Mouse (Mus musculus) left cerebral cortex, adult 18-20 months (tissue): Measurements from ENCODE around the gene Chrna5. TPM values are rescaled to one million over a fixed set of nuclear protein-coding genes. Genes with fewer than 3 reads are reported as not detected.

Experiments used
- DNase-seq, 2 experiments: peaks; one replicate each; pipeline ENCODE4 v3.0.0; 2021 to 2022; ENCODE audit warnings: low spot score in 2 of 2, mixed read lengths in 1 of 2
- total RNA-seq, 2 experiments: library from RNA; stranded (reverse); gene quantifications; 2 replicates each; pipeline ENCODE4 v1.2.3; 2021

Gene Chrna5
- total RNA-seq, 2 experiments from 2014 or later = 3.4 to 3.9 TPM

- no peak for DNase-seq
Measured at GRCm38 (mm10) chr9:55023326-55023725, 42.6 kb downstream of the Chrna5 start.

- DNase-seq = peak; percentile 82 to 85
Measured at GRCm38 (mm10) chr9:55023902-55024583, 43.4 kb downstream of the Chrna5 start.

- DNase-seq = no peak
Measured at GRCm38 (mm10) chr9:55025534-55026274, 45.0 kb downstream of the Chrna5 start.

GRCm38 (mm10) chr9:55026275-55026663 is 45.6 kb downstream of the Chrna5 start, which contains the start of gene Chrna3:
Gene Chrna3, minus strand, starts transcription at chr9:55026562.
- no peak for DNase-seq

- DNase-seq = no peak
Measured at GRCm38 (mm10) chr9:55031435-55032167, 50.9 kb downstream of the Chrna5 start.

GRCm38 (mm10) chr9:55038948-55039347 is 58.3 kb downstream of the Chrna5 start:
- DNase-seq = no peak

GRCm38 (mm10) chr9:55039983-55040382 is 59.3 kb downstream of the Chrna5 start:
- DNase-seq = no peak

GRCm38 (mm10) chr9:55041389-55041788 is 60.7 kb downstream of the Chrna5 start:
- DNase-seq = no peak

- no peak for DNase-seq
Measured at GRCm38 (mm10) chr9:55043688-55044087, 63.0 kb downstream of the Chrna5 start.

- no peak for DNase-seq
Measured at GRCm38 (mm10) chr9:55045001-55045400, 64.3 kb downstream of the Chrna5 start.

- DNase-seq = no peak
Measured at GRCm38 (mm10) chr9:55046764-55047163, 66.1 kb downstream of the Chrna5 start.

GRCm38 (mm10) chr9:55048211-55048880 is 67.7 kb downstream of the Chrna5 start, which contains the start of gene Chrnb4:
Gene Chrnb4, minus strand, starts transcription at chr9:55048779.
- no peak for DNase-seq

- no peak for DNase-seq
Measured at GRCm38 (mm10) chr9:55055386-55055930, 74.8 kb downstream of the Chrna5 start.

Other genes with a start within 250 kb of the Chrna5 start
- 10 to 100 TPM; 58.9 to 60.0 TPM for gene Wdr61, start 246.4 kb upstream of the Chrna5 start, total RNA-seq
- 1 to 10 TPM; 1.8 to 4.8 TPM for gene Crabp1, start 216.1 kb upstream of the Chrna5 start, total RNA-seq
- 10 to 100 TPM; 48.4 to 53.5 TPM for gene Ireb2, start 117.1 kb upstream of the Chrna5 start, total RNA-seq
- gene Hykk, start 63.6 kb upstream of the Chrna5 start, total RNA-seq = 1 to 10 TPM; 2.1 to 2.2 TPM
- 100 to 1,000 TPM; 114 TPM for gene Psma4, start 30.1 kb upstream of the Chrna5 start, total RNA-seq
- not detected for gene AY074887, start 29.9 kb upstream of the Chrna5 start, total RNA-seq
- gene Chrna3, start 45.7 kb downstream of the Chrna5 start, total RNA-seq = under 1 TPM; 0.28 to 0.30 TPM
- under 1 TPM; 0.09 to 0.28 TPM for gene Chrnb4, start 67.9 kb downstream of the Chrna5 start, total RNA-seq
- gene Ube2q2, start 168.0 kb downstream of the Chrna5 start, total RNA-seq = 10 to 100 TPM; 70.0 to 75.6 TPM
- 10 to 100 TPM; 43.9 to 45.7 TPM for gene Fbxo22, start 228.0 kb downstream of the Chrna5 start, total RNA-seq